Mouse (Mus musculus): ENCODE data around the gene Slc6a6. TPM values are rescaled to one million over a fixed set of nuclear protein-coding genes. Genes with fewer than 3 reads are reported as not detected.

The Slc6a6 gene
- polyA plus RNA-seq, 1 experiment from 2014 or later: 102 TPM

DNA sequence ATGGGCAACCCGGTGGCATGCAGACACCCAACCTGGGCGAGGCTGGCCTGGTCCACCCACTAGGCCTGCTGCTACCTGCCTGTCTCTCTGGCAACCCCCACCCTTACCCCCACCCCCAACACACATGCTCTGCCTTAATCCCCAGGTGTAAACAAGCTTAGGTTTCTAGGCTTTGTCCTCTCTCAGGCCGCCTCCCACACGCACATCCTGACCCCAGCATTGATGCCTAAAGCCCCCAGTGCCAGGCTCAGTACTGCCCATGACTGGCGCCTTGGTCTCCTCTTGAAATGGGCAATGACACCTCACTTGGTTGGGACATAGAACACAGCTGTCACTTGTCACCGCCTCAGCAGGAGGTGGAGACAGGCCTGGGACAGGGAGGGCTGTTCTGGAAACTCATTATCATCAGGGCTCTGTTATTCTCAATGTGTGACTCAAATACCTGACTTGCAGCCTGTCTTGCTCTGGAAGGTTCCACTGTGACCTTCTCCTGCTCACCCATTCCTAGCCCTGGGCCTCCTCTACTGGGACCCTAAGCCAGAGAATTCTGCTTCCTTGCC, 27.9 kb upstream of the Slc6a6 start:
- Histone ChIP-seq H3K9ac (replicated peaks) (no peak overlapping the region), H3K27ac (replicated peaks) (no peak overlapping the region), H3K4me2 (no peak overlapping the region), H3K9me3 (replicated peaks) (no peaks in the 10 kb centered on the region), H3K36me3 (no peaks in the 10 kb centered on the region), H3K4me1 (no peaks in the 10 kb centered on the region), H3K4me3 (replicated peaks) (no peak overlapping the region), H3K27me3 (replicated peaks) (no peaks in the 10 kb centered on the region)
- WGBS: 74% methylated on average over 6 of the region's 6 CpGs
- no peak for ATAC-seq (ENCODE audit: low FRiP score)

DNA sequence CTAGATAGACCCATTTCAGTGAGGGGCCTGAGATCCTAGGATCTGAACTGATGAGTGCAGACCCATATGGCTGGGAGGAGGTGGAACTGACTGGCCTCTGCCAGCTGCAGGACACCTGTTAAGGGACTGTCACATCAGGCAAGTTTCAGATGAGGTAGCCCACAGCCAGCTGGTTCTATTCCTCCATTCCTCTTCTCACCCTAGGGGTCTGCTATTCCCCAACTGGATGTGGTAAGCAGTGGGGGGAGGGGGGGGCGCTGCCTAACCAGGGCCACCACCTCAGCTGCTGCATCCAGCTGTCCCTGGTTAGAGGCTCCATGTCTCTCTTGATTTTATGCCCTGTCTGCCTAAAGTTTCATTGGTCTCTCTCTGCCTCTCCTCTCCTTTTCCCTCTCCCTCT, 25.6 kb upstream of the Slc6a6 start:
- ATAC-seq (ENCODE audit: low FRiP score): no peak

DNA sequence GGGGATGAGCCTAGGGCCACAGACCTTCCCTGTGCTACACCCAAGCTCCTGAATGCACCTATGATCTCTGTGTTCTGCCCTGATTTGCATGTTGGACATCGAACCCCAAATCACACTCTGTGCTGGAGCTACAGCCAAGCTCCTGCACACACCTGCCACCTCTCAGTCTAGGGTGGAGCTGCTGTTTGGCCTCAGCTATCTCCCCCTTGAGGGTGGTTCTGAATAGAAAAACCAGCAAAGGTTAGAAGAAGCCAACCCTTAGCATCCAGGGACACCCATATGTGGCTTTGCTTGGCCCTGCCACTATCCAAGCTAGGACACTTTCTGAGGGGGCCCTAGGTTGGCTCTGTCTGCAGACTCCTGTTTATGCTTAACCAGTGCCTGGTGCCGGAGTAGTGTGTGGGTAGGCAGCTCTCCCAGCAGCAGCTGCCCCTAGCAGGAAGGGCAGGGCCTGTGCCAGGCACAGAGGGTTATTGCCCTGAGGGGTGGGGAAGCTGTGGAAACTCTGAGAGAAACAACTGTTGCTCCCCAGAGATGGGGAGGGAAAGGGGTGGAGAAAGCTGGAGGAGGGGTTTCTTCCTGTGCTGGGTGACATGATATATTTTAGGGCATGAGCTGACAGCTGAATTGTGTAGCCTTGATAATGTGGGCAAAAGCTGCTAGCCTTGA, 23.9 kb upstream of the Slc6a6 start:
- no peaks in the 10 kb centered on the region for H3K27me3 ChIP-seq (replicated peaks)
- no peaks in the 10 kb centered on the region for H3K9me3 ChIP-seq (replicated peaks)
- no peak overlapping the region for H3K4me2 ChIP-seq
- ATAC-seq (ENCODE audit: low FRiP score): no peak
- H3K4me3 ChIP-seq (replicated peaks): no peak overlapping the region
- no peaks in the 10 kb centered on the region for H3K36me3 ChIP-seq
- H3K9ac ChIP-seq (replicated peaks): no peak overlapping the region
- no peaks in the 10 kb centered on the region for H3K4me1 ChIP-seq
- 60% methylated on average over 2 of the region's 2 CpGs for WGBS
- H3K27ac ChIP-seq (replicated peaks): no peak overlapping the region

More for the DNA sequence above, 25.6 kb upstream of the Slc6a6 start:
- H3K4me3 ChIP-seq (replicated peaks): no peak overlapping the region
- no peaks in the 10 kb centered on the region for H3K27me3 ChIP-seq (replicated peaks)
- H3K4me2 ChIP-seq: no peak overlapping the region
- no peak overlapping the region for H3K27ac ChIP-seq (replicated peaks)
- WGBS: 64% methylated on average over 1 of the region's 1 CpGs
- H3K9ac ChIP-seq (replicated peaks): no peak overlapping the region
- no peaks in the 10 kb centered on the region for H3K36me3 ChIP-seq
- no peaks in the 10 kb centered on the region for H3K4me1 ChIP-seq
- no peaks in the 10 kb centered on the region for H3K9me3 ChIP-seq (replicated peaks)

DNA sequence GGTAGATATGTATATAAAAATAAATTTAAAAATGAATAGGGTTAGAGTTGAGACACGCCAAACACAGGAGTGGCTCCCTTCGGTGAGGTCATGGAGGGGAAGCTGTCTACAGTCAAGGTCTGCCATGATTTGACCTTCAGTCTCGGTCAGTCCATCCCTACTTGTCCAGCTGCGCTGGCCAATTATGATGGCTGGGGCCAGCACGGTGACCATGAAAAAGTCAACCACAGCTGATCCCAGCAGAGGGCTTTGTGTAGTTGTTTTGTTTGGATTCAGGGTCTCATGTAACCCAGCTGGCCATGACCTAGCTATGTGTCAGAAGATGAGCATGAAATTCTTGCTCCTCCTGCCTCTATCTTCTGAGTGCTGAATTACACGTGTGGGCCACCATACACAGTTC, 21.6 kb upstream of the Slc6a6 start:
- Histone ChIP-seq H3K9ac (replicated peaks) (no peak overlapping the region), H3K27ac (replicated peaks) (no peak overlapping the region), H3K27me3 (replicated peaks) (no peaks in the 10 kb centered on the region), H3K9me3 (replicated peaks) (no peaks in the 10 kb centered on the region), H3K36me3 (no peaks in the 10 kb centered on the region), H3K4me3 (replicated peaks) (no peak overlapping the region), H3K4me1 (no peaks in the 10 kb centered on the region), H3K4me2 (no peak overlapping the region)
- ATAC-seq (ENCODE audit: low FRiP score): no peak
- WGBS: 87% methylated on average over 6 of the region's 6 CpGs

DNA sequence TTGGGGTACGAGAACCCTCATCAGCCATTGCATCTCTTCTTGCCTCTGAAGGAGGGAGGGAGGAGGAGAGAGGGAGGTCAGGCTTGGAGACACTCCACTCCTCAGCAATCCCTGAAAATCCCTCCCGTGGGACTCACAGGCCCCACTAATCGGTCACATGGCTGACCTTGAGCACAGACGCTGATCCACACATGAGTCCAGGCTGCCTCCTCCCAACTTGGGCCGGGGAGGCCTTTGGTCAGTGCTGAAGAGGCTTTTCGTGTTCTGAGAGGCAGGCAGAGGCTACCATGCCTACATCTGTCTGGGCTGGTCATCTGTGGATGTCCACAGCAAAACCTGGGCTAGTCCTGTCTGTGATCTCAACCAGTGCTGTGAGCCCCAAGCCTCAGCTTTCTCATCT, 20.2 kb upstream of the Slc6a6 start:
- H3K36me3 ChIP-seq: no peaks in the 10 kb centered on the region
- no peaks in the 10 kb centered on the region for H3K4me1 ChIP-seq
- H3K27ac ChIP-seq (replicated peaks): no peak overlapping the region
- H3K4me2 ChIP-seq: no peak overlapping the region
- no peak overlapping the region for H3K4me3 ChIP-seq (replicated peaks)
- H3K9ac ChIP-seq (replicated peaks): no peak overlapping the region
- ATAC-seq (ENCODE audit: low FRiP score): no peak
- 81% methylated on average over 6 of the region's 6 CpGs for WGBS
- H3K27me3 ChIP-seq (replicated peaks): no peaks in the 10 kb centered on the region
- no peaks in the 10 kb centered on the region for H3K9me3 ChIP-seq (replicated peaks)

DNA sequence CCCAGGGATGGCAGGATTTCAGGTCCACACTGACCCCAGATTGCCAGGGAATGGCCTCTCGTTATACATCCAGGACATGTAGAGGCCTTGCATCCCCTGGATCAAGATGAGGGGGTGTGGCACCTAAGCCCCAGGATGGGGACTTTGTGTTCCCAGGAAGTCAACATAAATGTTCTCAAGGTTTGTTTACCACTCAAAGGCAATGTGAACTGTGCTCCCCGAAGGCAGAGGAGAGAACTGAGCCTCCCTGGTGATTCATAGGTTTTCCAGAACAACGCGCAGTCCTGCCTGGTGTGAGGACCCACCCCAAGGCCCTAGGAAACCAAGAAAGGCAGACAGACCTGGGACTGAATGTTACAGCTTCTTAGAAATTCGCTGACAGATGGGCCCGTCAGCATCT, 18.6 kb upstream of the Slc6a6 start:
- ATAC-seq (ENCODE audit: low FRiP score): no peak
- WGBS: 90% methylated on average over 6 of the region's 6 CpGs
- no peak overlapping the region for H3K27ac ChIP-seq (replicated peaks)
- H3K9me3 ChIP-seq (replicated peaks): no peaks in the 10 kb centered on the region
- no peak overlapping the region for H3K4me2 ChIP-seq
- no peak overlapping the region for H3K4me3 ChIP-seq (replicated peaks)
- no peaks in the 10 kb centered on the region for H3K4me1 ChIP-seq
- no peak overlapping the region for H3K9ac ChIP-seq (replicated peaks)
- H3K27me3 ChIP-seq (replicated peaks): no peaks in the 10 kb centered on the region
- no peaks in the 10 kb centered on the region for H3K36me3 ChIP-seq

DNA sequence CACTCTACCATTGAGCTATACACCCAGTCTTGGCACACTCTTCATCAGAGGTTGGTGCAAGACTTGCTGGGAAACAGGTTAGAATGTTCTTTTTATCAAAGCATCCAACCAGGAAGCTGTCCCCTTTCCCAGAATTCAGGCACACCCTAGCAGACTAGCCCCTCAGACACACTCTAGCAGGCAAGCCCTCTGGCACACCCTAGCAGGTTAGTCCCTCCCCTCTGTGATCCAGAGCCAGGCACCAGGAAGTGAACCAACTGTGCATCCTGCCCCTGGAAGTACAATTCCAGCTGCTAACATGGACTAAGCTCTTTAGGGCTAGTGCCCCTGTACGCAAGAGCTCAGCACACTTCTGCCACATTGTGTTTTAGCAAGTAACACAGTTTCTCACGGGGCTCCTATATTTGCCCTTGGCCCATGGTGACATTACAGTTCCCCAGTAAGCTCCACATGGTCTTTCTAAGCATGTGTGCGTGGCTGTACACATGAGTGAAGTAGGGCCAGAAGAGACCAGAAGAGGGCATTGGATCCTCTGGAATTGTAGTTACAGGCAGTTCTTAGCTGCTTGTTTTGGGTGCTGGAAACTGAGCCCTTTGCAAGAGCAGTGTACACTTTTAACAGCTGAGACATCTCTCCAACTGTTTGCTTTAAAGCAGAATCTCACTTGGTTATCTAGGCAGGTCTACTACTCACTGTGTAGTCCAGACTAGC, 17.7 kb upstream of the Slc6a6 start:
- Histone ChIP-seq H3K36me3 (no peaks in the 10 kb centered on the region), H3K9ac (replicated peaks) (no peak overlapping the region), H3K27me3 (replicated peaks) (no peaks in the 10 kb centered on the region), H3K4me2 (no peak overlapping the region), H3K9me3 (replicated peaks) (no peaks in the 10 kb centered on the region), H3K4me3 (replicated peaks) (no peak overlapping the region), H3K27ac (replicated peaks) (no peak overlapping the region), H3K4me1 (no peaks in the 10 kb centered on the region)
- no peak for ATAC-seq (ENCODE audit: low FRiP score)
- WGBS: 92% methylated on average over 3 of the region's 3 CpGs

DNA sequence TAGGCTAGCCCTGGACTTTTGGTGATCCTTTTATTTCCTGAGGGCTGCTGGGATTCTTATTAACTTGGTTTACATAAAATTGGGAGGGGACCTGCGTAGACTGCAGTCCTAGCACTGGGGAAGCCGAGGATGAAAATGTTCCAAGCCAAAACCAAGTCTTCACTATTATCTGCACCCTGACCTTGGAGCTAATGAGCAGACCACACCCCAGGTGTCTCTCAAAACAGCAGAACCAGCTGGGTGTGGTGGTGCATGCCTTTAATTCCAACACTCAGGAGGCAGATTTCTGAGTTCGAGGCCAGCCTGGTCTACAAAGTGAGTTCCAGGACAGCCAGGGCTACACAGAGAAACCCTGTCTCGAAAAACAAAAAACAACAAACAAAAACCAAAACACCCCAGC, 16.7 kb upstream of the Slc6a6 start:
- WGBS: 90% methylated on average over 4 of the region's 4 CpGs
- Histone ChIP-seq H3K9ac (replicated peaks) (no peak overlapping the region), H3K4me2 (no peak overlapping the region), H3K4me1 (no peaks in the 10 kb centered on the region), H3K27me3 (replicated peaks) (no peaks in the 10 kb centered on the region), H3K4me3 (replicated peaks) (no peak overlapping the region), H3K9me3 (replicated peaks) (no peaks in the 10 kb centered on the region), H3K27ac (replicated peaks) (no peak overlapping the region), H3K36me3 (no peaks in the 10 kb centered on the region)
- no peak for ATAC-seq (ENCODE audit: low FRiP score)

DNA sequence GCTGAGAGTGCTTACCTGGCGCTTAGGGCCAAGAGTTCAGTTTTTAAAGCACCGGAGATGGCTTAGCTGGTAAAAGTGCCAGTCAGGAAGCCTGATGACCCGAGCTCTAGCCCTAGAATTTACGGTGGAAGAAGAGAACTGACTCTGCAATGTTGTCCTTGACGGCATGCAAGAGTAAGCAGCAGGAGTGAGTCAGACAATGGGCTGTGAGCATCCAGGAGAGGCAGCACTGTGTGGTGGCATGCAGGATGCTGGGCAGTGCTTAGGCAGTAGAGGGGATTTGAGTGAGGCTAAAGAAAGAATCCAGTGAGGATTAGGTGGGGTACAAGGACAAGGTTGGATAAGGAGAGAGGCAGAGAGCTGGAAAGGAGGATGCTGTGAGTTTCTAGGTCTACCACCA, 15.6 kb upstream of the Slc6a6 start:
- no peaks in the 10 kb centered on the region for H3K36me3 ChIP-seq
- H3K4me3 ChIP-seq (replicated peaks): no peak overlapping the region
- no peaks in the 10 kb centered on the region for H3K27me3 ChIP-seq (replicated peaks)
- H3K9ac ChIP-seq (replicated peaks): no peak overlapping the region
- WGBS: 44% methylated on average over 5 of the region's 5 CpGs
- ATAC-seq (ENCODE audit: low FRiP score): no peak
- H3K4me1 ChIP-seq: no peaks in the 10 kb centered on the region
- H3K27ac ChIP-seq (replicated peaks): no peak overlapping the region
- H3K4me2 ChIP-seq: no peak overlapping the region
- no peaks in the 10 kb centered on the region for H3K9me3 ChIP-seq (replicated peaks)

DNA sequence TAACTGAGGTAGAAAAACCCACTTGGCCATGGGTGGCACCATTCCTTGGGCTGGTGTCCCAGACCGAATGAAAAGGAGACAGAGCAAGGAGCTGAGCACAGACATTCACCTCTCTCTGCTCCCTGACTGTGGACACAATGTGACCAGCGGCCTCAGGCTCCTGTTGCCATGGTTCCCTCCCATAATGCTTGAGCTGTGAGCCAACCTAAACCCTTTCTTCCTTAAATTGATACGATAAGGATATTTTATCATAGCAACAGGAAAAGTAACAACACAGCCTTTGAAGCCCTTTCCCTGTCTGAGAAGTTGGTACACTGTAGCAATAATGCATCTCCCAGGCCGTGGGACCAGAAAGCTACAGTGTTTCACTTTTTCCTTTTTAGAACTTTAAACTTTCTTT, 14.6 kb upstream of the Slc6a6 start:
- H3K27ac ChIP-seq (replicated peaks): no peak overlapping the region
- no peak overlapping the region for H3K9ac ChIP-seq (replicated peaks)
- 40% methylated on average over 4 of the region's 4 CpGs for WGBS
- H3K4me3 ChIP-seq (replicated peaks): no peak overlapping the region
- H3K27me3 ChIP-seq (replicated peaks): no peaks in the 10 kb centered on the region
- ATAC-seq (ENCODE audit: low FRiP score): no peak
- no peaks in the 10 kb centered on the region for H3K4me1 ChIP-seq
- H3K9me3 ChIP-seq (replicated peaks): no peaks in the 10 kb centered on the region
- H3K4me2 ChIP-seq: no peak overlapping the region
- H3K36me3 ChIP-seq: no peaks in the 10 kb centered on the region

DNA sequence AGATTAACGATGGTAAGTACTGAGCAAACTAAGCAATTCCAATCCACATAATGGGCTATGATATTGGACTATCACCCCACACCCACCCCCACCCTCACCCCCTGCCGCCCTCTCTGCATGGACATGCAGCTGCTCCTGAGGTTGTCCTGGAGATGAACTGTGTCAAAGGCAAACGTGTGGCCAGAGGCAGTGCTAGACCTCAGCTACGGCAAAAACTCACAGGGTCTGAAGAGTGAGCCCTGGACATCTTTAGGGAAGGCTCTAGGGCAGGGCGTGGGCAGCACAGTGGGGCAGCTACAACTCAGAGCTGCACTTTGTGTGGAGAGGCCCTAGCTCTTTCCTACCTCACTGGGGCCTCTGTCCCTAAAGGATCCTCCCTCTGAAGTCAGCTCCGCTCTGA, 13.6 kb upstream of the Slc6a6 start:
- H3K27me3 ChIP-seq (replicated peaks): no peaks in the 10 kb centered on the region
- no peak overlapping the region for H3K4me3 ChIP-seq (replicated peaks)
- H3K9ac ChIP-seq (replicated peaks): no peak overlapping the region
- no peaks in the 10 kb centered on the region for H3K9me3 ChIP-seq (replicated peaks)
- H3K4me2 ChIP-seq: no peak overlapping the region
- no peaks in the 10 kb centered on the region for H3K36me3 ChIP-seq
- H3K27ac ChIP-seq (replicated peaks): no peak overlapping the region
- no peaks in the 10 kb centered on the region for H3K4me1 ChIP-seq
- WGBS: 43% methylated on average over 6 of the region's 6 CpGs
- no peak for ATAC-seq (ENCODE audit: low FRiP score)

DNA sequence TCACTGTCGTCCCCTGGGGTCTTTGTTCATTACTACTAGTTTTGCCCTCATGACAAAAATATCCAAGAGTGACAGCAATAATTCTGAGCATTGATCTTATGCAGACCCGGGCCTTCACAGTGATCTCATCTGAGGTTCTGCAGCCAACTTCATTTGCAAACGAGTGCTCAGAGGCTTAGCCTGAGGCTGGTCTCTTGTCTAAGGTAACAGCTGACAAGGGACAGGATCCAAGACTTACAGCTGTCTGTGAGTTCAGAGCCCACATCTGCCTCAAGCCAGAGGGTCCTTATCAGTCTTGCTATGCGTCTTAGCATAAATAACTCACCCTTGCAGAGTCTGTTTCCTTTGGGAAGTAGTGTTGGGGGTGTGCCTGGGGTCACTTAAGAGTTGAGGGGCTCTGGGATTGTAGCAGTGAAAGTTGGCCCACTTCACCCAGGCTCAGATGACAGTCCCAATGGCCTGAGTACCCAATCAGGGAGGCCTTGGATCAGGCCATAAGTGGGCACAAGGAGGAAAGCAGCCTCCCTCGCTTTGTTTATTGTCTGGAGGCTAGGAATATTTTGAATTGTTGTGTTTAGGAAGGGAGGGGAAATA, 9.0 kb upstream of the Slc6a6 start:
- H3K4me1 ChIP-seq: peaks cover 9% of the 10 kb centered on the region
- H3K36me3 ChIP-seq: no peaks in the 10 kb centered on the region
- no peaks in the 10 kb centered on the region for H3K27me3 ChIP-seq (replicated peaks)
- H3K9ac ChIP-seq (replicated peaks): no peak overlapping the region
- H3K4me3 ChIP-seq (replicated peaks): no peak overlapping the region
- WGBS: 63% methylated on average over 5 of the region's 5 CpGs
- H3K4me2 ChIP-seq: no peak overlapping the region
- ATAC-seq (ENCODE audit: low FRiP score): no peak
- no peaks in the 10 kb centered on the region for H3K9me3 ChIP-seq (replicated peaks)
- no peak overlapping the region for H3K27ac ChIP-seq (replicated peaks)
